Comparison of ENCODE assay signal across 8 mouse cellular contexts in genomic region chr1:133855274-133856017, GRCm38 (mm10). TPM values are rescaled to one million over a fixed set of nuclear protein-coding genes. Genes with fewer than 3 reads are reported as not detected.
DNase-seq lines count a peak whose midpoint lies in the region; ATAC-seq and TF ChIP-seq lines count a peak whose summit lies in the region.

No protein-coding gene starts in this region.

- 0 out of 2 replicates have a peak overlapping the region, but pooled peaks have one; percentile 4 for H3K4me3 ChIP-seq in cortical plate, adult 2 months (ENCODE audit: insufficient read depth, low read length)
- H3K4me3 ChIP-seq in heart, embryonic 12.5 days, result peak overlapping the region; percentile 41
- H3K4me3 ChIP-seq in midbrain, embryonic 12.5 days, result peak overlapping the region; percentile 18; the same call in 1 of the 2 replicates

- H3K9ac ChIP-seq in heart, embryonic 12.5 days, result peak overlapping the region; percentile 31; the same call in 1 of the 2 replicates
- peak overlapping the region; percentile 50 for H3K9ac ChIP-seq in midbrain, embryonic 12.5 days (replicated peaks)

- DNase-seq in left cerebral cortex, adult 18-20 months (ENCODE audit: low spot score in 2 of 2), result peak; percentile 56 to 75
- no peak for DNase-seq in left cerebral cortex, adult 11 months (ENCODE audit: low spot score)
- DNase-seq in kidney, postnatal 25 days, result peak; percentile 44 to 50
- no peak for DNase-seq in spleen, postnatal 4 days (ENCODE audit: low spot score in 2 of 2)

- no peaks in the 10 kb centered on the region for H3K36me3 ChIP-seq in heart, embryonic 12.5 days
- H3K36me3 ChIP-seq in midbrain, embryonic 12.5 days, result no peaks in the 10 kb centered on the region

- 8% methylated on average over 15 of the region's 15 CpGs for WGBS in heart, embryonic 12.5 days
- WGBS in midbrain, embryonic 12.5 days, result 4% methylated on average over 15 of the region's 15 CpGs

- peaks cover 6% of the 10 kb centered on the region for H3K4me1 ChIP-seq in cortical plate, adult 2 months (ENCODE audit: control insufficient read depth, insufficient read depth, low read length)
- peaks cover 36% of the 10 kb centered on the region for H3K4me1 ChIP-seq in heart, embryonic 12.5 days (replicated peaks)
- peaks cover 34% of the 10 kb centered on the region for H3K4me1 ChIP-seq in midbrain, embryonic 12.5 days

- H3K4me2 ChIP-seq in heart, embryonic 12.5 days, result peak overlapping the region; percentile 66
- peak overlapping the region; percentile 43 for H3K4me2 ChIP-seq in midbrain, embryonic 12.5 days (replicated peaks)

- 0 out of 2 replicates have a peak, but pooled peaks cover 10% of the 10 kb centered on the region for H3K27me3 ChIP-seq in heart, embryonic 12.5 days (replicated peaks)
- peaks cover 43% of the 10 kb centered on the region for H3K27me3 ChIP-seq in midbrain, embryonic 12.5 days

- no peak for TF ChIP-seq POLR2A in cortical plate, adult 2 months (IDR thresholded peaks at IDR 0.05; ENCODE audit: extremely low read depth, insufficient read depth, low read length)

- no peak for ATAC-seq in heart, embryonic 12.5 days (ENCODE audit: insufficient number of reproducible peaks, low FRiP score)
- ATAC-seq in midbrain, embryonic 12.5 days (ENCODE audit: low FRiP score, low read depth), result no peak
- ATAC-seq in megakaryocyte-erythroid progenitor cell, adult 5-6 weeks (replicated peaks; ENCODE audit: low FRiP score, low TSS enrichment, poor library complexity, severe bottlenecking), result no peak

- TF ChIP-seq CTCF in cortical plate, adult 2 months (IDR thresholded peaks at IDR 0.05; ENCODE audit: extremely low read depth, insufficient read depth, low read length), result no peak

- H3K9me3 ChIP-seq in heart, embryonic 12.5 days (replicated peaks), result no peaks in the 10 kb centered on the region
- no peaks in the 10 kb centered on the region for H3K9me3 ChIP-seq in midbrain, embryonic 12.5 days

- H3K27ac ChIP-seq in cortical plate, adult 2 months (ENCODE audit: insufficient read depth, low read length), result peak overlapping the region; percentile 85
- no peak overlapping the region for H3K27ac ChIP-seq in heart, embryonic 12.5 days (ENCODE audit: poor library complexity, severe bottlenecking)
- H3K27ac ChIP-seq in midbrain, embryonic 12.5 days (replicated peaks), result peak overlapping the region; percentile 10; the same call in 1 of the 2 replicates

RNA-seq across cellular contexts. Expression of gene Optc, which starts 52.4 kb away (rescaled TPM):
- total RNA-seq in left cerebral cortex, adult 18-20 months (2021), result 1 to 10 TPM in 1 of 2 experiments, under 1 TPM in 1; 0.75 to 1.6 TPM
- polyA plus RNA-seq in cortical plate, adult 2 months (2012; rRNA removed), result 0.78 and 1.1 TPM in 2 replicates
- 0.22 and 0.66 TPM in 2 replicates for polyA plus RNA-seq in heart, embryonic 12.5 days (2016; fragmentation: Nextera tagmentation; extraction: Ambion mirVana)
- polyA plus RNA-seq in midbrain, embryonic 12.5 days (2016; fragmentation: Nextera tagmentation; extraction: Ambion mirVana), result 3.0 and 4.2 TPM in 2 replicates
- total RNA-seq in megakaryocyte-erythroid progenitor cell, adult 5-6 weeks (2014; fragmentation: Nextera tagmentation), result not detected in 2 replicates
- 2.0 TPM in 1 of 2 replicates, not detected in the other for total RNA-seq in megakaryocyte-erythroid progenitor cell, adult 5-6 weeks (2017)

RNA-seq across cellular contexts. Expression of gene Atp2b4, which starts 54.6 kb away (rescaled TPM):
- 100 to 1,000 TPM; 221 to 267 TPM for total RNA-seq in left cerebral cortex, adult 18-20 months (2021)
- 58.9 and 63.4 TPM in 2 replicates for polyA plus RNA-seq in cortical plate, adult 2 months (2012; rRNA removed)
- 24.5 and 29.6 TPM in 2 replicates for polyA plus RNA-seq in heart, embryonic 12.5 days (2016; fragmentation: Nextera tagmentation; extraction: Ambion mirVana)
- 8.3 and 10.7 TPM in 2 replicates for polyA plus RNA-seq in midbrain, embryonic 12.5 days (2016; fragmentation: Nextera tagmentation; extraction: Ambion mirVana)
- 36.9 and 42.3 TPM in 2 replicates for total RNA-seq in megakaryocyte-erythroid progenitor cell, adult 5-6 weeks (2014; fragmentation: Nextera tagmentation)
- total RNA-seq in megakaryocyte-erythroid progenitor cell, adult 5-6 weeks (2017), result 23.0 and 24.9 TPM in 2 replicates

Comparison
In these comparisons a context has a peak if more than half of its experiments do, and no peak if none do; other contexts are left out.
1. DNase-seq: peak in left cerebral cortex, adult 18-20 months (2 of 2) and kidney, postnatal 25 days (2 of 2); none in left cerebral cortex, adult 11 months (single experiment) and spleen, postnatal 4 days (0 of 2).
2. Peak in every context shown above with its lines, with median percentiles within 50 percentile points of each other: H3K4me3 ChIP-seq.